Mouse (Mus musculus): ENCODE data around the gene Dytn. TPM values are rescaled to one million over a fixed set of nuclear protein-coding genes. Genes with fewer than 3 reads are reported as not detected.

Gene Dytn
- total and polyA plus RNA-seq, 3 experiments: not detected

DNA sequence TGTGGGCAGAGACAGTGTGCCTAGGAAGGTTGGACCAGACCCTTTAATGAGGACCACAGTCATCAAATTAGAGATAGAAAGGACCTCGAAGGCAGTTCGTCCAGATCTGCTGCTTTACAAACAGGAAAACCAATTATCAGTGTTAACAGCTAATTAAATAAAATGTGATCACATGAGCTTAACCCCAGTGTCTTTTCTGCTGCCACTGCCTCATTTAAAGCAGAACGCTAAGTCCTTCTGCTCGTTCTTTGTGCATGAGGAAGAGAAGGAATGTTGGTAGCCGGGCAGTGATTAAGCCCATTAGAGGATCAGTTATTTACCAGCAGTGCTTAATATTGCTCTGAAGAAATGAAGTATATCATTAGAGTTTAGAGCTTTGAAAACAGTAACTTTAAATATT is 109.9 kb downstream of the Dytn start:
- no peak overlapping the region for H3K9ac ChIP-seq (ENCODE audit: insufficient read depth, low read depth)
- dilution Hi-C loops (cut with MboI; ENCODE audit: extremely low pct_ligation_motif_present, extremely low pct_unique_long_range_greater_than_20kb, low sequenced_read_pairs) (no loop called here), in situ Hi-C loops (cut with MboI; ENCODE audit: low pct_ligation_motif_present, low pct_unique_long_range_greater_than_20kb, low sequenced_read_pairs) (no loop called here)
- H3K79me2 ChIP-seq (replicated peaks; ENCODE audit: control insufficient read depth, extremely low read depth, insufficient read depth, poor library complexity, severe bottlenecking): no peaks in the 10 kb centered on the region
- H3K4me1 ChIP-seq (ENCODE audit: control insufficient read depth in 1 of 2, insufficient read depth in 2 of 2): peaks cover 6 to 17% of the 10 kb centered on the region in 2 experiments; a peak in 3 of 4 replicates
- H3K36me3 ChIP-seq (replicated peaks in 1 of 2; ENCODE audit: control insufficient read depth in 1 of 2, insufficient read depth in 1 of 2, low read length in 1 of 2): no peaks in the 10 kb centered on the region
- no peaks in the 10 kb centered on the region for H3K27me3 ChIP-seq (replicated peaks)
- no peak for TF ChIP-seq POLR2AphosphoS2 (IDR thresholded peaks at IDR 0.05; ENCODE audit: low read depth, low read length)
- TF ChIP-seq GABPA (IDR thresholded peaks at IDR 0.05; ENCODE audit: insufficient replicate concordance, low read depth, low read length): no peak
- no peak for TF ChIP-seq HCFC1 (IDR thresholded peaks at IDR 0.05; ENCODE audit: low read depth, low read length)
- no peak for TF ChIP-seq MAZ (IDR thresholded peaks at IDR 0.05; ENCODE audit: low read depth, low read length)
- no peak for TF ChIP-seq E2F4 (IDR thresholded peaks at IDR 0.05; ENCODE audit: insufficient replicate concordance, low read depth, low read length)
- no peak for TF ChIP-seq SIN3A (IDR thresholded peaks at IDR 0.05; ENCODE audit: low read length)
- no peak for TF ChIP-seq JUN (IDR thresholded peaks at IDR 0.05; ENCODE audit: insufficient read depth, low read depth, low read length)
- no peak for TF ChIP-seq SMC3 (IDR thresholded peaks at IDR 0.05; ENCODE audit: low read depth, low read length)
- TF ChIP-seq ZNF384 (IDR thresholded peaks at IDR 0.05; ENCODE audit: low read depth, low read length): no peak
- H3K4me3 ChIP-seq (replicated peaks in 1 of 3; ENCODE audit: low read depth in 2 of 3, low read length in 2 of 3, poor library complexity in 1 of 3): no peak overlapping the region
- H3K27ac ChIP-seq (ENCODE audit: insufficient read depth, low read depth): no peak overlapping the region
- no peaks in the 10 kb centered on the region for H3K9me3 ChIP-seq (replicated peaks; ENCODE audit: low read length)
- no peak overlapping the region for H3K4me2 ChIP-seq (ENCODE audit: insufficient read depth, low read depth, poor library complexity, severe bottlenecking)
- DNase-seq (ENCODE audit: extremely low read depth): no peak

DNA sequence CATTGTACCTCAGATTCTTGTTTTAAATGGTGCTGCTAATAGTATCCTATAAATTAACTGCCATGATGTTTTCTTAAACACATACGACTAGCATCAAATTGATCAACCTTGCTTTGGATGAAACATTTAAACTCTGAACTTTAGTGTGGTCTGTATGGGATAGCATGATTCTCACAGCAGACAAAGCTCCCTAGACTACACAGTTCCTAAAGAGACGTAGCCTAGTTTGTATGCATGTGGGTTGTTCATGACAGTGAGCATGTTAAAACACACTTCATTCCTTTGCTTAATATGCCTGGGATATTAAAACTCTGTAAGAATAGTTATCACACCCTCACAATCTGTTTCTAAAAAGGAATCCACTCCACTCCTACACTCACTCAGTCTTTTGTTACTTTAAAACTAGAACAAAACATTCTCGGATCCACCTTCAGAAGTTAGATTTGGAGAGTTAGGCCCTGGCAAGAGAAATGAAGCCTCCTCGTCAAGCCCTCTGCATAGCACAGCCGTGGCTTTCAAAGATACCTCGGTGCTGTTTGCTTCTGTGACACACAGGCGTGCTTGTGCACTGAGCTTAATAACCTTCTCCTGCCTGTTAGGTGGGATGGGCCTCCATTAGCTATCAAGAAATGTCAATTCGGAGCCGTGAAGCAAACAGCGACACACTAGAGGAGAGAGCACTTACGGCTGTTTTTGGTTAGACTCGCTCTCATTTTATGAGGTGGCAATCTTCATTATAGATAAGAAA is 112.7 kb downstream of the Dytn start:
- in situ Hi-C loops (cut with MboI; ENCODE audit: low pct_ligation_motif_present, low pct_unique_long_range_greater_than_20kb, low sequenced_read_pairs): no loop called here
- H3K4me1 ChIP-seq (ENCODE audit: control insufficient read depth in 1 of 2, insufficient read depth in 2 of 2): peaks cover 6 to 17% of the 10 kb centered on the region in 2 experiments; a peak in 3 of 4 replicates
- no peaks in the 10 kb centered on the region for H3K27me3 ChIP-seq (replicated peaks)
- dilution Hi-C loops (cut with MboI; ENCODE audit: extremely low pct_ligation_motif_present, extremely low pct_unique_long_range_greater_than_20kb, low sequenced_read_pairs): no loop called here
- peak overlapping the region; percentile 54 for H3K9ac ChIP-seq (ENCODE audit: insufficient read depth, low read depth)
- H3K79me2 ChIP-seq (replicated peaks; ENCODE audit: control insufficient read depth, extremely low read depth, insufficient read depth, poor library complexity, severe bottlenecking): no peaks in the 10 kb centered on the region
- DNase-seq (ENCODE audit: extremely low read depth): no peak
- H3K36me3 ChIP-seq (replicated peaks in 1 of 2; ENCODE audit: control insufficient read depth in 1 of 2, insufficient read depth in 1 of 2, low read length in 1 of 2): no peaks in the 10 kb centered on the region
- no peaks in the 10 kb centered on the region for H3K9me3 ChIP-seq (replicated peaks; ENCODE audit: low read length)
- TF ChIP-seq ELF1 (IDR thresholded peaks at IDR 0.05; ENCODE audit: low read depth, low read length) (no peak), TBP (conservative IDR thresholded peaks at IDR 0.05; ENCODE audit: low read depth, low read length) (no peak), CTCF (conservative IDR thresholded peaks at IDR 0.05 in 1 of 2, IDR thresholded peaks at IDR 0.05 in 1 of 2; ENCODE audit: low read depth in 2 of 2, low read length in 2 of 2) (no peak), RAD21 (IDR thresholded peaks at IDR 0.05; ENCODE audit: low read depth, low read length) (no peak), IRF4 (IDR thresholded peaks at IDR 0.05; ENCODE audit: low read depth, low read length) (no peak), EP300 (IDR thresholded peaks at IDR 0.05; ENCODE audit: low read length) (no peak)
- H3K4me3 ChIP-seq (replicated peaks in 1 of 3; ENCODE audit: low read depth in 2 of 3, low read length in 2 of 3, poor library complexity in 1 of 3): no peak overlapping the region
- no peak overlapping the region for H3K27ac ChIP-seq (ENCODE audit: insufficient read depth, low read depth)
- H3K4me2 ChIP-seq (ENCODE audit: insufficient read depth, low read depth, poor library complexity, severe bottlenecking): 0 out of 2 replicates have a peak overlapping the region, but pooled peaks have one; percentile 50

All from CH12.LX (cell line).